Mouse (Mus musculus) testis, adult 2 months (tissue): ENCODE results near the gene Fto.

Source experiments
- CTCF ChIP-seq: fragments of 200-500 bp; IDR thresholded peaks from 2 replicates; pipeline ENCODE4 v1.5.1; 2012; ENCODE audit warnings: low read depth, mild to moderate bottlenecking, inconsistent platforms, low read length, moderate library complexity; ENCODE audit not compliant: control insufficient read depth, insufficient read depth, insufficient replicate concordance
- POLR2A ChIP-seq: fragments of 200-500 bp; IDR thresholded peaks from 2 replicates; pipeline ENCODE4 v1.6.1; 2012; ENCODE audit warnings: low read depth, mild to moderate bottlenecking, inconsistent platforms, low read length, moderate library complexity; ENCODE audit not compliant: control insufficient read depth

DNA sequence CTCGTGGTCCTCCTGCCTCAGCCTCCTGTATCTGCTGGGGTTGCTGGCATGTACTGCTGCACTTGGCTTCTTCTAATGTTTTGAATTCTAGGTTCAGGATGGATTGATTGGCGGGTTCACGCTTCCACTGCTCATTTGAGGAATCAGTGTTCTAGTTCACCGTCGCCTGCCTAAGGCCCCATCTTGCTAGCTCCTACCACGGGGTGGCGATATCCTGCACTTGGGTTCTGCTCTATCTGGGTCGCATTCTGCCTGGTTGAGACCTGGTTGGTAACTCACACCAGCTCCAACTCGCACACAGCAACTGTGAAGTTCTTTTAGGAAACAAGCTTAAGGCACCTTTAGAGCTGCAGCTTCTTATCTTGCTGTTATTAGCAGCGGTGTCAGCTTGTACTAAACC, 33.8 kb downstream of the Fto start:
- no peak for TF ChIP-seq CTCF
- TF ChIP-seq POLR2A: no peak
